Mouse (Mus musculus): ENCODE measurements around the gene Olfr231. TPM values are rescaled to one million over a fixed set of nuclear protein-coding genes. Genes with fewer than 3 reads are reported as not detected.

The Olfr231 gene
- polyA plus RNA-seq (2012; rRNA removed): not detected in 2 replicates

GRCm38 (mm10) chr1:174121062-174121461 lies at the start of gene Olfr231:
Gene Olfr231, minus strand, starts transcription at chr1:174121162.
- no peaks in the 10 kb centered on the region for H3K4me1 ChIP-seq (ENCODE audit: control insufficient read depth, insufficient read depth, insufficient read length)
- TF ChIP-seq CTCF (IDR thresholded peaks at IDR 0.05; ENCODE audit: extremely low read depth, insufficient read depth, insufficient read length, insufficient replicate concordance) (no peak), POLR2A (IDR thresholded peaks at IDR 0.05; ENCODE audit: low read depth, low read length) (no peak)
- no peak for DNase-seq (ENCODE audit: low read depth in 1 of 2, low spot score in 2 of 2)
- no peaks in the 10 kb centered on the region for H3K27me3 ChIP-seq (ENCODE audit: control insufficient read depth, insufficient read depth, low read length)
- no peaks in the 10 kb centered on the region for H3K36me3 ChIP-seq (ENCODE audit: control insufficient read depth, insufficient read depth, low read length)
- WGBS: 71% methylated on average over 2 of the region's 2 CpGs
- H3K4me3 ChIP-seq (ENCODE audit: extremely low read depth, insufficient read depth, insufficient read length): no peak within 1 kb of the TSS
- no peak within 1 kb of the TSS for H3K27ac ChIP-seq (ENCODE audit: insufficient read depth, low read length)

GRCm38 (mm10) chr1:174169024-174169423 lies 48.1 kb upstream of the Olfr231 start:
- no peaks in the 10 kb centered on the region for H3K27me3 ChIP-seq (ENCODE audit: control insufficient read depth, insufficient read depth, low read length)
- H3K36me3 ChIP-seq (ENCODE audit: control insufficient read depth, insufficient read depth, low read length): no peaks in the 10 kb centered on the region
- no peak overlapping the region for H3K27ac ChIP-seq (ENCODE audit: insufficient read depth, low read length)
- no peak overlapping the region for H3K4me3 ChIP-seq (ENCODE audit: extremely low read depth, insufficient read depth, insufficient read length)
- no peaks in the 10 kb centered on the region for H3K4me1 ChIP-seq (ENCODE audit: control insufficient read depth, insufficient read depth, insufficient read length)
- no peak for DNase-seq (ENCODE audit: low read depth in 1 of 2, low spot score in 2 of 2)
- TF ChIP-seq CTCF (IDR thresholded peaks at IDR 0.05; ENCODE audit: extremely low read depth, insufficient read depth, insufficient read length, insufficient replicate concordance) (no peak), POLR2A (IDR thresholded peaks at IDR 0.05; ENCODE audit: low read depth, low read length) (no peak)

- H3K36me3 ChIP-seq (ENCODE audit: control insufficient read depth, insufficient read depth, low read length): no peaks in the 10 kb centered on the region
- no peaks in the 10 kb centered on the region for H3K27me3 ChIP-seq (ENCODE audit: control insufficient read depth, insufficient read depth, low read length)
- WGBS: 35% methylated on average over 10 of the region's 10 CpGs
- H3K4me1 ChIP-seq (ENCODE audit: control insufficient read depth, insufficient read depth, insufficient read length): no peaks in the 10 kb centered on the region
- H3K4me3 ChIP-seq (ENCODE audit: extremely low read depth, insufficient read depth, insufficient read length): no peak overlapping the region
- no peak for DNase-seq (ENCODE audit: low read depth in 1 of 2, low spot score in 2 of 2)
- no peak overlapping the region for H3K27ac ChIP-seq (ENCODE audit: insufficient read depth, low read length)
- TF ChIP-seq POLR2A (IDR thresholded peaks at IDR 0.05; ENCODE audit: low read depth, low read length): no peak
- no peak for TF ChIP-seq CTCF (IDR thresholded peaks at IDR 0.05; ENCODE audit: extremely low read depth, insufficient read depth, insufficient read length, insufficient replicate concordance)
Observed at GRCm38 (mm10) chr1:174159095-174159494, 38.1 kb upstream of the Olfr231 start.

GRCm38 (mm10) chr1:174158512-174158911 lies 37.5 kb upstream of the Olfr231 start:
- H3K27ac ChIP-seq (ENCODE audit: insufficient read depth, low read length): no peak overlapping the region
- TF ChIP-seq CTCF (IDR thresholded peaks at IDR 0.05; ENCODE audit: extremely low read depth, insufficient read depth, insufficient read length, insufficient replicate concordance) (no peak), POLR2A (IDR thresholded peaks at IDR 0.05; ENCODE audit: low read depth, low read length) (no peak)
- no peak overlapping the region for H3K4me3 ChIP-seq (ENCODE audit: extremely low read depth, insufficient read depth, insufficient read length)
- 80% methylated on average over 1 of the region's 1 CpGs for WGBS
- no peaks in the 10 kb centered on the region for H3K36me3 ChIP-seq (ENCODE audit: control insufficient read depth, insufficient read depth, low read length)
- no peaks in the 10 kb centered on the region for H3K4me1 ChIP-seq (ENCODE audit: control insufficient read depth, insufficient read depth, insufficient read length)
- H3K27me3 ChIP-seq (ENCODE audit: control insufficient read depth, insufficient read depth, low read length): no peaks in the 10 kb centered on the region
- DNase-seq (ENCODE audit: low read depth in 1 of 2, low spot score in 2 of 2): no peak

GRCm38 (mm10) chr1:174157622-174158021 lies 36.7 kb upstream of the Olfr231 start:
- 81% methylated on average over 3 of the region's 3 CpGs for WGBS
- no peaks in the 10 kb centered on the region for H3K4me1 ChIP-seq (ENCODE audit: control insufficient read depth, insufficient read depth, insufficient read length)
- no peak for TF ChIP-seq POLR2A (IDR thresholded peaks at IDR 0.05; ENCODE audit: low read depth, low read length)
- no peak for TF ChIP-seq CTCF (IDR thresholded peaks at IDR 0.05; ENCODE audit: extremely low read depth, insufficient read depth, insufficient read length, insufficient replicate concordance)
- H3K36me3 ChIP-seq (ENCODE audit: control insufficient read depth, insufficient read depth, low read length): no peaks in the 10 kb centered on the region
- no peak for DNase-seq (ENCODE audit: low read depth in 1 of 2, low spot score in 2 of 2)
- no peaks in the 10 kb centered on the region for H3K27me3 ChIP-seq (ENCODE audit: control insufficient read depth, insufficient read depth, low read length)
- H3K4me3 ChIP-seq (ENCODE audit: extremely low read depth, insufficient read depth, insufficient read length): no peak overlapping the region
- H3K27ac ChIP-seq (ENCODE audit: insufficient read depth, low read length): no peak overlapping the region

- 91% methylated on average over 1 of the region's 1 CpGs for WGBS
- TF ChIP-seq POLR2A (IDR thresholded peaks at IDR 0.05; ENCODE audit: low read depth, low read length): no peak
- TF ChIP-seq CTCF (IDR thresholded peaks at IDR 0.05; ENCODE audit: extremely low read depth, insufficient read depth, insufficient read length, insufficient replicate concordance): no peak
- H3K27me3 ChIP-seq (ENCODE audit: control insufficient read depth, insufficient read depth, low read length): no peaks in the 10 kb centered on the region
- H3K27ac ChIP-seq (ENCODE audit: insufficient read depth, low read length): no peak within 1 kb of the TSS
- H3K36me3 ChIP-seq (ENCODE audit: control insufficient read depth, insufficient read depth, low read length): no peaks in the 10 kb centered on the region
- no peak for DNase-seq (ENCODE audit: low read depth in 1 of 2, low spot score in 2 of 2)
- no peak within 1 kb of the TSS for H3K4me3 ChIP-seq (ENCODE audit: extremely low read depth, insufficient read depth, insufficient read length)
- no peaks in the 10 kb centered on the region for H3K4me1 ChIP-seq (ENCODE audit: control insufficient read depth, insufficient read depth, insufficient read length)
Observed at GRCm38 (mm10) chr1:174155333-174155732, 34.4 kb upstream of the Olfr231 start, which contains the start of gene Olfr420. Gene Olfr420, plus strand, starts transcription at chr1:174155633.

GRCm38 (mm10) chr1:174149289-174149688 lies 28.3 kb upstream of the Olfr231 start:
- no peaks in the 10 kb centered on the region for H3K27me3 ChIP-seq (ENCODE audit: control insufficient read depth, insufficient read depth, low read length)
- TF ChIP-seq CTCF (IDR thresholded peaks at IDR 0.05; ENCODE audit: extremely low read depth, insufficient read depth, insufficient read length, insufficient replicate concordance): no peak
- no peak for TF ChIP-seq POLR2A (IDR thresholded peaks at IDR 0.05; ENCODE audit: low read depth, low read length)
- no peak for DNase-seq (ENCODE audit: low read depth in 1 of 2, low spot score in 2 of 2)
- no peak overlapping the region for H3K27ac ChIP-seq (ENCODE audit: insufficient read depth, low read length)
- H3K36me3 ChIP-seq (ENCODE audit: control insufficient read depth, insufficient read depth, low read length): no peaks in the 10 kb centered on the region
- H3K4me3 ChIP-seq (ENCODE audit: extremely low read depth, insufficient read depth, insufficient read length): no peak overlapping the region
- 91% methylated on average over 2 of the region's 2 CpGs for WGBS
- no peaks in the 10 kb centered on the region for H3K4me1 ChIP-seq (ENCODE audit: control insufficient read depth, insufficient read depth, insufficient read length)

All from spleen, adult 2 months (tissue).